Mouse (Mus musculus): ENCODE data around the gene Lrpprc. TPM values are rescaled to one million over a fixed set of nuclear protein-coding genes. Genes with fewer than 3 reads are reported as not detected.

Gene Lrpprc
- polyA plus RNA-seq, 1 experiment from 2014 or later, result 42.0 TPM

GRCm38 (mm10) chr17:84656653-84657421 is 133.8 kb downstream of the Lrpprc start:
- WGBS, result 34% methylated on average over 19 of the region's 19 CpGs
- Histone ChIP-seq H3K4me1 (replicated peaks) (peaks cover 33% of the 10 kb centered on the region), H3K4me2 (peak overlapping the region; percentile 25), H3K9ac (0 out of 2 replicates have a peak overlapping the region, but pooled peaks have one; percentile 0), H3K9me3 (no peaks in the 10 kb centered on the region), H3K27me3 (no peaks in the 10 kb centered on the region), H3K4me3 (no peak overlapping the region), H3K36me3 (peaks cover 4% of the 10 kb centered on the region; the same call in 1 of the 2 replicates), H3K27ac (peak overlapping the region; percentile 81)
- ATAC-seq (ENCODE audit: low FRiP score), result peak; percentile 80

- Histone ChIP-seq H3K9me3 (no peaks in the 10 kb centered on the region), H3K4me2 (peak overlapping the region; percentile 25; the same call in 1 of the 2 replicates), H3K36me3 (peaks cover 4% of the 10 kb centered on the region; the same call in 1 of the 2 replicates), H3K27ac (peak overlapping the region; percentile 81), H3K4me3 (no peak overlapping the region), H3K4me1 (replicated peaks) (peaks cover 33% of the 10 kb centered on the region), H3K27me3 (no peaks in the 10 kb centered on the region), H3K9ac (0 out of 2 replicates have a peak overlapping the region, but pooled peaks have one; percentile 0)
- peak; percentile 20; the same call in 1 of the 2 replicates for ATAC-seq (ENCODE audit: low FRiP score)
- 52% methylated on average over 5 of the region's 5 CpGs for WGBS
These were observed 134.4 kb downstream of the Lrpprc start for GRCm38 (mm10) chr17:84656205-84656604.

Other genes with a start within 250 kb of the Lrpprc start
- 33.2 and 36.9 TPM in 2 replicates for gene Dync2li1, start 164.3 kb downstream of the Lrpprc start, polyA plus RNA-seq (2015; fragmentation: Nextera tagmentation; extraction: Ambion mirVana)
- 0.13 and 0.19 TPM in 2 replicates for gene Abcg8, start 114.5 kb downstream of the Lrpprc start, polyA plus RNA-seq (2015; fragmentation: Nextera tagmentation; extraction: Ambion mirVana)
- 3.2 and 7.7 TPM in 2 replicates for gene Abcg5, start 107.8 kb downstream of the Lrpprc start, polyA plus RNA-seq (2015; fragmentation: Nextera tagmentation; extraction: Ambion mirVana)
- 89.6 and 97.2 TPM in 2 replicates for gene Ppm1b, start 166.0 kb upstream of the Lrpprc start, polyA plus RNA-seq (2015; fragmentation: Nextera tagmentation; extraction: Ambion mirVana)
- gene Slc3a1, start 237.6 kb upstream of the Lrpprc start, polyA plus RNA-seq (2015; fragmentation: Nextera tagmentation; extraction: Ambion mirVana), result 0.32 and 0.47 TPM in 2 replicates